Mouse (Mus musculus) c-Kit-positive CD71-positive TER-119-positive erythroid progenitor cells, embryonic 14.5 days (primary cell): ENCODE measurements around the gene Plekhg3.

ENCODE experiments used
- DNase-seq: peaks from one replicate; pipeline ENCODE4 v3.0.0-alpha.2; 2013; ENCODE audit warnings: low spot score

Gene Plekhg3

DNA sequence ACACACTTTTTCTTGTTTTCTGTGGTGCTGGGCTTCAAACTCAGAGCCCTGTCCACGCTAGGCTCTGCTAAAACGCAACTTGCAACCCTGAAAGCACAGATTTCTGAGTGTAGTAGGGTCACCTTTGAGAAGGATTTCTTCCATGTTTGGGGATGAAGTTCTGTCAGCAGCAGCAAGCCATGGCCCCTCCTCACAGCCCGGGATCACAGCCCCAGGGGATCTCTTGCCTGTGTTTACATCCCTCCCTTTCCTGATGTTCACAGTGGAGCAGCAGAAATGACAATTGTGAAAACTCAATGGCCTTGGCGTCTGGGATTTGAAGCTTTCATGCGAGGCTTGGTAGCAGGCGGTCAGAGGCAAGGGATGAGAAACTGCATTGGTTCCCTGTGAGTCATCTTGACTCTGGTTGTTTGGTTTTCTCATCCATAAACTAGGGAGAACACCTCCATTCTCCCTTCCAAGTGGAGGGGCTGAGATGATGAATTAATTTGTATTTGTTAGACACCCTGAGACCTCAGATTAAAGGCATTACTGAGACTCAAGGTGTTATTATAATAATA is at the start of gene Plekhg3:
Gene Plekhg3, plus strand, starts transcription at position 312 of the 560 bp plus-strand sequence.
- no peak for DNase-seq

DNA sequence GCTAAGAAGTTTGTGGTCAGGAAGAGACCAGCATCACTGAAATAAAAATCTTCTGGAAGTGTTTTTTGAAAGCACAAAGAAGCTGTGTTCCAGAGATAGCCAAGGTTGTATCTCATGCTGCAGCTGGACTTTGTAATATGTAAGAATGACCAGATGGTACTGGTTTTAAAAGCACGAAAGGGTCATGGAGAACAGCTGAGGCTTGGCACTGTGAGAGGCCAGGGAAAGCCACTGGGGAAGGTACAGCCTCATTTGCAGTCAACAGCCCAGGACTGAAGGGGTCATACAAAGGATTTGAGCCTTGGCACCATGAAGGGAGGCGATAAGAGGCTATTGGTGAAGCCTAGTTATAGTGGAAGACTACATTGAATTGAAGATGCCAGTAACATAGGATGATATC is 48.2 kb upstream of the Plekhg3 start:
- no peak for DNase-seq

DNA sequence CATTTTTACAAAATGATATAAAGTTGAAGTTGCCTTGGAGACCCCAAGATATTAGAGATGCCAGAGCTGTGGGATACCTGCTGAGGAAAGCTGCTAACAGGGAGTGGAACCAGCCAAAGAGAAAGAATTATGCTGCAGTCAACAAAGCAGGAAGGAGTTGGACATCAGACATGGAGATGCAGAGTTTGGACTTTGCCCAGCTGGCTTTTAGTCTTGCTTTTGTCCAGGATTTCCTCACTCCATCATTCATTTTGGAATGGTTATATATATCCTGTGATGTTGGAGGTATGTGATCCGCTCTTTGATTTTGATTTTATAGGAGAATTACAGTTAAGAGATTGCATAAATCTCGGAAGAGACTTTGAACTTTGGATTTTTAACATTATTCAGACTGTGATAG is 47.7 kb upstream of the Plekhg3 start:
- DNase-seq: no peak

DNA sequence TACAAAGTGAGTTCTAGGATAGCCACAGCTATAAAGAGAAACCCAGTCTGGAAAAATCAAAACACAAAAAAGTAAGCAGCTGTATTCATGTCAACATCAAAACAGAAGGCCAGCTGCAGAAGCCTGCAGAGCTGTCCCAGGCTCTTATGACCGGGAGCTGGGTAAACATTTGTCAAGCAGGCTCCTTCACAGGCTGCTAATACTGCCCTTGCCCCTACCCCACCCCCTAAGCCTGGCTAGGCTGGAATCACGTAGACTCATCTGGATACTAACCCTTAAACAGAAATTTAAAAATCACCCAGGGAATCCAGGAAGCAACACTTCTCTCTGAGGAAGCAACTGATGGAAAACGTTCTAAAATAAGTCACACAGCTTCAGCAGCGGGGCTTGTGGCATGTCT is 45.8 kb upstream of the Plekhg3 start:
- no peak for DNase-seq

DNA sequence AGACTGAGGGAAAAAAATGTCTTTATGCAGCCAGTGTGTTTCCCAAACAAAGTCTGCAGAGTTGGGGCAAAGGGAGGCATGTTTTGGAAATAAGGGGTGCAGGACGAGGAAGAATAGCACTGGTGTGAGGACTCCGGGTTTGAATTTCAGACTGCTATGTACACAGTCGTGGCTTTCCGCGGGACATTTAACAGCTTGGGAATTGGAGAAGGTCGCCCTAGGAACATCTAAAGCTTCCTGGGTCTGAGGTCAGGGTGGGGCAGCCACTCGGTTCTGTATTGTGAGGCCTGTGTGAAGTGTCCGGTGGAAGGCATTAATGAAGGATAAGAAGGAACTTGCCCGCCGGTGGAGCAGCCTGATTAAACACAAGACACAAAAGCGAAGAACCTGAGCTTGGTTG is 45.3 kb upstream of the Plekhg3 start:
- no peak for DNase-seq

DNA sequence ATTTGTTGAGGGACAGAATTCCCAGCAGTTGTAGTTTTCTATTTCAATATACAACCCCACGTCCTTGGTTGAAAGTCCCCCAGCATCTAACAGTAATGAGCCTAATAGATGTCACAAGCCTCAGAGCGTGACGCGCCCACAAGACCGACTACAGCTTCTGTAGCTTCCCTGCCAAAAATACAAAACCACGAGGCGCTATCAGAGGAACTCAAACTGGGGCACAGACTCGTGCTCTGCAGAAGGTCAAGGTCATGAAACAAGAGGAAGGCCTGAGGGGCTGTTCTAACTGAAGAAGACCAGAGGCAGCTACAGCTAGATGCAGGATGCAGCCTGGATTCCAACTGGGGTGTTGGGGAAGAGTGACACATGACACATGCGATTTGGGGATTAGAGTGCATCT is 43.7 kb upstream of the Plekhg3 start:
- no peak for DNase-seq

DNA sequence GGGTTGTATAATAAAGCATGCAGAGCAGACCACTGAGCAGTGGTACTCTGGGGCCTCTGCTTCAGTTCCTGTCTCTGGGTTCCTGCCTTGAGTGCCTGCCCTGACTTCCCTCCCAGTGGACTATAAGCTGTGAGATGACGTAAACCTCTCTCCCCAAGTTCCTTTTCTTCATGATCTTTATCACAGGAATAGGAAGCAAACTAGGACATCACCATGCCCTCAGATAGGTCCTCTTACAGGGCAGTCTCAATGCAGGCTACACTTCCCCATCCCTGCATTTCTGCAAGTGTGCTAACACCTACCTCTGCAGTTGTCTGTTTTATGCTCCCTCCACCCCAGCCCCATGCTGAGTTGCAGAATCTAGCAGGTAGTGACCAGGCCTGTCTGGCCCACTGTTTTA is 39.9 kb upstream of the Plekhg3 start:
- no peak for DNase-seq

DNA sequence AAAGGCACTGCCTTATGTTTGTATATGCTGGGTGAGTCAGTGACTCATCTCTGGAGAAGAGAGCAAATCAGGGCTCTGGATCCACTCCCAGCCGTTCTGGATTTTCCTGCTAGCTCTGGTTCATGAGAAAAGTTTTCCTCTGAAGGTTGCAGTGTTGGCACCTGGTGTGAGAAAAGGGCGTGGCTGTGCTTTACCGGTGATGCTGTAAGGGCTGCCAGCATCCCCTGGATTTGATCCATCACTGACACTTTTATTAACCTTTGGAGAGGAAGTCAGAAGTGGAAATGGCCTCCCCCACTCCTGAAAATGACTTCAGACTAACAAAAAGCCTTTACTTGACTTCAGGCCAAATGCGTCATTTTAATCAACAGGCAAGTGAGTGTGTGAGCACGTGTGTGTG is 37.2 kb upstream of the Plekhg3 start:
- no peak for DNase-seq

DNA sequence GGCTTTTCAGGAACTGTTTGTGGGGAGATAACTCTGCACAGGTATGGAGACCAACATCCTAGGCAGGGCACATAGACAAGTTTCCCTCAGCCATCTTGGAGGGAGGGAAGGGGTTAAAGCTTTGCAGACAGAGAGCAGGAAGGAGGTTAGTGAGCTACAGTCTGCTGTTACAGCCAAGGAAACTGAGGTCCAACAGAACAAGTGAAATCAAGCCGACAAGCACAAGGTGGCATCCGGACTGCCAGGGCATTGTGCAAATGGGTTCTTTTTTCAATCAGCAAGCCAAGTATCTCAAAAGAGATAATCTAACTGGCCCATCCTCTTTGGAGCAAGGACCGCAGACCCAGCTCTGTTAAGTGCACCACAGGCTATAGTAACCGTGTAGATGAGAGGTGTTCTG is 35.3 kb upstream of the Plekhg3 start:
- DNase-seq: no peak

DNA sequence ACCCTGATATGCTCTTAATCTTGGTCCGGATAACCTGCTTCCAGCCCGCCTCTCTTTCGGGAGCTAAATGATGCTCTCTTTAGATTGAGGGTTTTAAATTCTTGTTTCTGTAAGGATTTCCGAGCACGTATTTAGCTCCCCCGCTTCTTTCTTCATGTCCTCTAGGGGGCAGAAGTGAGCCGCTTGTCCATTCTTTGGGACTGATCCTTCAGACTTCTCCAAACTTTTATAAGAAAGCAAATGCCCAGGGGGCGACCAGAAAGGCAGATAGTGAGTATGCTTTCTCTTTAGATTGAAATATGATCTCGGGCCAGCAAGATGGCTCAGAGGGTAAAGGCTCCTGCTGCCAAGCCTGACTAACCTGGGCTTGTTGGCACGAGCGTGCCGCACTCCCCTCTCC is 34.4 kb upstream of the Plekhg3 start:
- peak; percentile 47 for DNase-seq

DNA sequence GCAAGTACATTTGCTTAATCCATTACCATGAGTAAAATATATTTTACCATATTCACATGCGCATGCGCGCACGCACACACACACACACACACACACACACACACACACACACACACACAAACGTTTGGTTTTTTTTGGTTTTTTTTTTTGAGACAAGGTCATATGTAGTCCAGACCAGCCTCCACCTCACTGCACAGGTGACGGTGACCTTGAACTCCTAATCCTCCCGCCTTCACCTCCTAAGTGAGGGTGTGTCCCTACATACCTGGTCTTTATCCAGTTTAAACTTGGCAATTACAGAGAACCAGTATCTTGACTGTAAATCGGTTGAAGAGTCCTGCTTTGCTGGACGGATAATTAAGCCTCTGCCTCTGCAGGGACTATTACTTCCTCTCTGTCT is 31.4 kb upstream of the Plekhg3 start:
- DNase-seq: no peak

DNA sequence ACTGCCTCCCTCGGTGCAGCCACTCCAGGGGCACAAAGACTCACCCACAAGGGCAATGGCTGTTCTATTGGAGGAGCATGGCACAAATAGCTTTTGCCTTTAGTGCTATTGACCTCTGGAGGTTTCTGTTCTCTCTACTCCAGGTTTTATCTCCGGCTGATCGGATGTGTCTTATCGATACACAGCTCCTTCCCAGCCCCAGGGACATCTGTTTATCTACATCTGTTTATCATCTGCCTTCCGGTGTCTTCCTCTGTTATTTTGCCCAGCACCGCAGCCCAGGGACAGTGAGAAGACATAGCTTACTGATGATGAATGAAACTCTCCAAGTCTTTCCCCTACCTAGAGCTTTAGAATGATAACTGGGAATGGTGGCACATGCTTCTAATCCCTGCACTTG is 30.6 kb upstream of the Plekhg3 start:
- no peak for DNase-seq

DNA sequence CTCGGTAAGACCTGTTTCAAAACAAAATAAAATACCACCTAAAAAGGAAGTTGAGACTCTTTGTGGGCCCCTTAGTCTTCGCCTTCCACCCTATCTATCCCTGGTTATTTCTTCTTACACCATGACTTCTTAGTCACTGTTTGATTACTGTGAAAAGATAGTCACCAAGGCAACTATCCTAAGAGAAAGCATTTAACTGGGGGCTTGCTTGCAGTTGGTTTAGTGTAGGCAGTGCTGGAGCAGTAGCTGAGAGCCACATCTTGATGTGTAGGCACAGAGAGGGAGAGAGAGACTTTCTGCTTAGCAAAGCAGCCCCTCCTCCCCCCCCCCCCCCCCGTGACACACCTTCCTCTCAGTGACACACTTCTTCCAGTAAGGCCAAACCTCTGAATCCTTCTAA is 29.8 kb upstream of the Plekhg3 start:
- peak; percentile 10 for DNase-seq

DNA sequence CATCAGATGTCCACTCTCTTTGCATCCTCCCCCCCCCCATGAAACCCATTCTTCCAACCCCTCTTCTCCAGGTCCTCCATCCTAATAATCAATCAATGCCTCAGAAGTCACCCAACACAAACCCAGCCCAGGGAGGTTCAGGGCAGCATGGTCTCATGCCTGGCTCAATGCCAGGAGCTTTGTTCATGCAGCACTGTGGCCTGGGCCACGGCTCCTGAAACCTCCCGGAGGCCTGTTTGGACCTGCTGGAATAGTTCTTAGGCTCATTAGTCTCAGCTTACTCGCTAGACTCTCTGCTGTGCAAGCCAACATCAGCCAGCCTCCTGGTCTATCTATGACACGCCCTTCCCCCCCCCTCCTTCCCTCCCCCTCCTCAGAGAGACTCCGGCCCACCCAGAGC is 27.7 kb upstream of the Plekhg3 start:
- no peak for DNase-seq

DNA sequence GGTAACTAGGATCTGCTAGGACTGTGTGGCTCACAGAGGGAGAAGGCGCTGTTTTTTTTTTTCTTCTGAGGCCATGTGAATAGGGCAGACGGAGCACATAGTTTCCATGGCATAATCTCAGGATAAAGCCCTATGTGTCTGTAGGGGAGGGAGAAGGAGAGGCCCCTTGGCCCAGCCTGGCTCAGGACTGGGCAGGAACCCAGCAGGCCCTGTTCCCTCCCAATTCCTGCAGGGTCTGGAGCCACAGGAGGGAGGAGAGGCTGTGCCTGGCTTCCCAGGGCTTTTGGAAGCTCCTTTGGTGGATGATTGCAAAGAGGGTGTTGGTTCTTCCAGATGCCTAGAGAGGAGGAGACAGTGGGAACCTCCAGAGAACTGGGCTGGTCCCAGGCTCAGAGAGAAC is 24.2 kb upstream of the Plekhg3 start:
- DNase-seq: no peak

DNA sequence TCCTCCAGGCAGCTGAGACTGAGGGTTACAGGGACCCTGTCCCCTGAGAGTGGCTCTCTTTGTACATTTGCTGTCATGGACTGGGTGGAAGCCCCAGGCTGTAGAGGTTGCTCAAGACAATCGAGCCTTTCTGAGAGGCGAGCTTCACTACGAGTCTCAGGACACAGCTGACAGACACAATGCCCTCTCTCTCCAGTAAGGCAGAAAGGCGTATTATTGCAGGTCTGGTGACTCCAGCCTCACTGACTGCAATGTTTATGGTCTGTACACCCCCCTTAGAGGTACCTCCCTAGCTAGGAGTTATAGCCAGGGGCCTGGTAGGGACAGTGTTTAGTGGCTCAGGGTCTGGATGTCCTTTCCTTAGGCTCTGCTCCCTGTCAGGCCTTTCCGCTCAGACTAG is 22.9 kb upstream of the Plekhg3 start:
- no peak for DNase-seq

DNA sequence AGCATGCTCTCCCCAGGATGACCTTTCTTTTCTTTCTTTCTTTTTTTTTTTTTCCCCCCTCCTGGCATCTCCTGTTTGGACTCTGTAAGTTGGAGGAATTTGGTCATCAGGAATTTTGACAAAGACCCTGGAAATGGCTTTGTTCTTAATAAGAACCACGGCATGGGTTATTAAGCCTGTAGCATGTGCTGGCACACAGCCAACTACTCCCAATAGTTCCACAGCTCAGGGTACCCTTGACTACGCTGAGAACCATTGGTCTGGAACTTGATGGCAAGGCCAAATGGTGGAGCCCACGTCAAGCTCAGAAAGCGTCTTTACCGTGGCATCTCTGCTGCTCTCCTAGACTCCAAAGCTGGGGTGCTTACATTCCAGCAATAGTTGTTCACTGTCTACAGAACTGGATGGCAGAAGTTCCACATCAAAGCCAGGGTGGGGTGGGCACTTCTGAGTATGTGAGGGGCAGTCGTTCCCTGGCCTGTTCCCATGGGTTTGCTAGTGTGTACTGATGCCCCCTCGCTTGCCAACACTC is 21.7 kb upstream of the Plekhg3 start:
- DNase-seq: no peak

DNA sequence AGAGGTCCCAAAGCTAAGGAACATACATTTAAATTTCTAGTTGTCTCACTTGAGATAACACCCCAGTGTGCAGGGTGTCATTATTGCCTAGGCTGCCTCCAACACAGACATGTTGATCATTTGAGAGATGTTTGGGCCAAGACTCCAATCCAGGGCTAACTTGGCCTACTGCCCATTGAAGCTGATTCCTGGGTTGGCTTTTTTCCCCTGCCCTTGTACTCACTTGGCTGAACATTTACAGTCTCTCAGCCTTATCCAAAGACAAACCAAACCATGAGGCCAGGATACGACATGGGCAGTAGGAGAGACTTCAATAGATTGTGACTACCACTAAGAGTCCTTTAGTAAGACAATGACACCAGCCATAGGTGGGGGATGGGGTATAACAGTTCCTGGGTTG is 18.0 kb upstream of the Plekhg3 start:
- no peak for DNase-seq

DNA sequence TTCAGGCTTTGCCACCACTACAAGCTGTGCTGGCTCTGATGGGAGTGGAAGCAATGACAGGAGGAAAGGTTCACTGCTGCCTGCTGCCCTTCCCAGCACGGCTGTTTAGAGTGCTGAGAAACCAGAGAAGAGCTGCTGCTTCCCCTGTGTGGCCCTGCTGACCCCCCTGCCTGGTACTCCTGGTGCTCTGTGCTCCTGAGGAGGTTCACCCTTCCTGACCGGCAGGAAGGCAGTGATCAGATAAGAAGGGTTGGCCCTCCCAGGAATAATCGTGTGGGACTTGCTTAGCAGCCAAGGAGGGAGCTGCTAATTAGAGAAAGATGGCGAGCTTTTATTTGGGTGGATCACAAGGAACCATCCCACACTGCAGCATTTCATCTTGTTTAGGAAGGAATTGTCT is 15.8 kb upstream of the Plekhg3 start:
- DNase-seq: no peak

DNA sequence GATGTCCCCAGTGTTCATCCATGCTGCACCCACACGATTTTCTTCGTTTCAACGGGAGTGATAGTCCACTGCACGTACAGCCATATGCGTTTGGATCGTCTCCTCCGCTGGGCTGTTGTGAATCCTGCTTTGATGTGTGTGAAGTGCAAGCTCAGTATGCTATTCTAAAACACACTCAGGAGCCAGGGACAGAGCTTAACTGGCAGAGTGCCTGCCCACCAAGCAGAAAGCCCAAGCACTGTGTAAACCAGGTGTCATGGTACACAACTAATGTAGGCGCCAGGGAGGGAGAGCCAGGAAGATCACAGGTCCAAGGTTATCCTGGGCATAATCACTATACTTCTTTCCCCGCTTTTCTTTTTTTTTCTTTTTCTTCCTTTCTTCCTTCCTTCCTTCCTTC is 12.7 kb upstream of the Plekhg3 start:
- DNase-seq: no peak

DNA sequence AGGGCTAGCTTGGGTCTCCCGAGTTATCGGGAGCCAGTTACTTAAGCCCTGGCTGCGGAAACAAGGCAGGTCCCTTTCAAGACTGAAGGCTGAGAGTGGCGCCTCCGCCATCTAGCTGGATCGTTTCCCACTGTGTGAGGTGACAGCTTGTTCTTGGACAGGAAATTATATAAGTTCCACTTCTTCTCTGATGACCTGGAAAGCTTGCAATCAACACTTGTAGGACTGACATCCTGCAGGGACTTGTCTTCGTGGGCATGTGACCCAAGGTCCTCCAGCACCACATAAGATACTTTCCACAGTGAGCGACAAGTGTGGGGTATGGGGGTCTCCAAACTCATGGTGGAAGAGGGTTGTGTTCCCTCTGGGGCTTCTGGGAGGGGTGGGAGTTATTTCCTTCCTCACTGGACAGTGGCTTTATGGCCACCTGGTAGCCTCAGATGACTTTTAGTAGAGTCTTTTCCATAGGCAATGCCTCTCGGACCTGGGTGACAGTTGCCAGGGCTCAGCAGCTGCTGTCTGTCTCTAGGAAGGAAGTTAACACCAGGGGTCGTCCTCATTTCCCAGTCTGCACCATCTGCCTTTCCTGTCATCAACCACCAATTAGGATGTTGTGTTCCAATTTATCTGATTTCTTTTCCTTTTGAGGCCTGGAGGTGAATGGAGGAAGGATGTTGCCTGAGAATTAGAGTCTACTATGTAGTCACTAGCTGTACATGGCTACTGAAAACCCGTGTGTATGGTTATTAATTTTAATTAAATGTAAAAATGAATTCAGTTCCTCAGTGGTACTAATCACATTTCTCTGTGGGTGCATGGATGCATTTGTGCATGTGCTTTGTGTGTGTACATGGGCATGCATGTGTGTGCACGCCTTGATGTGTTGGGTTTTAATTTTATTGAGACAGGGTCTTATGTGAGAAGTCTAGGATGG is 11.5 kb upstream of the Plekhg3 start:
- no peak for DNase-seq

DNA sequence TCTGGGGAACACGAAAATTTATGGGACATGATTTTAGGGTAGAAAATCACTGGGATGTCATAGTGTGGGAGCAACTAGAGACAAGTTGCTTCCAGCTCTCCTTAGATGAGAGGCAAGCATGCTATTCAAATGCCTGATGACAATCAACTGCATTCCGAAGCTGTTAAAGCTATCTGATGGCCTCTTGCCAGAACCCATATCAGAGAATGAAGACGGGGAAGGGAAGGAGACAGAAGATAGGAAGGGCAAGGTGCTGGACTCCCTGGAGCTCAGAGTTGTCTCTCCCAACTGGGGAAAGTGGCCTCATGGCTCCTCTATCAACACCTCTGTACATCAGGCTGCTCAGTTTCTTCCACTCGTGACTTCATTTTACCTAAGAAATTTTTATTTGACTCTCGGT is 7.0 kb upstream of the Plekhg3 start:
- no peak for DNase-seq

DNA sequence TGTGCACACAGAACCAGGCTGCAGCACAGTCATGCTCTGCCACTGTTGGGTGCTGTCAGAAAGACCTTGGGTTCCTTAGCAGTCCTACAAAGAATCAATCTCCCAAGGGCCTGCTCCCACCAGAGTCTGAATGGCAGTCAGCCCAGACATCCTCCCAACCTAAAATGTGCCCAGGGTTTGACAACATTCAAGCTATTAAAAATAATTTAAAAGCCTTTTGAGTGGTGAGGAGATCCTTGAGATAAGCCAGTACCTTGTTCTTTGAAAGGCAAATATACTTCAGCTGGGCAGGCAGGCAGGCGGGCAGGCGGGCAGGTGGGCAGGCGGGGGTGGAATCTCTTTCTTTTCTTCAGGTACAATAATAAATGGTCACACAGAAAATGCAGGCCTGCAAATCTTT is 5.8 kb upstream of the Plekhg3 start:
- DNase-seq: no peak
